Mouse (Mus musculus) hindbrain, postnatal 0 days (tissue): ENCODE measurements at regions not wholly inside any gene's neighbourhood (a gene's known extent, or its start where the extent isn't known, plus 50 kb on each side); places are given as distances from the start of the nearest gene placed in this dataset.
A peak's percentile ranks its signal among the peaks of the same experiment; 100 is the strongest.

ENCODE experiments used
- ATAC-seq: fragments of 200-750 bp; cut with Nextera tagmentation; 2 replicates; pipeline ENCODE4 v1.8.0; 2017; ENCODE audit warnings: mild to moderate bottlenecking, moderate TSS enrichment, moderate library complexity
- DNase-seq: peaks from one replicate; pipeline ENCODE4 v3.0.0-alpha.2; 2015; ENCODE audit warnings: low spot score
- H3K27ac ChIP-seq: fragments of 300-500 bp; sonication (generic); 2 replicates; pipeline ENCODE4 v1.5.1; 2014; ENCODE audit warnings: mild to moderate bottlenecking
- H3K27me3 ChIP-seq: fragments of 300-500 bp; sonication (generic); 2 replicates; pipeline ENCODE4 v1.6.1; 2014; ENCODE audit warnings: low read length, mixed read lengths; ENCODE audit not compliant: insufficient read depth
- H3K36me3 ChIP-seq: fragments of 300-500 bp; sonication (generic); 2 replicates; pipeline ENCODE4 v1.6.1; 2014; ENCODE audit warnings: low read length, mixed read lengths; ENCODE audit not compliant: insufficient read depth
- H3K4me1 ChIP-seq: fragments of 300-500 bp; sonication (generic); 2 replicates; pipeline ENCODE4 v1.6.1; 2014; ENCODE audit warnings: antibody characterized with exemption, low read length, mixed read lengths; ENCODE audit not compliant: insufficient read depth
- H3K4me2 ChIP-seq: fragments of 300-500 bp; sonication (generic); 2 replicates; pipeline ENCODE4 v1.6.1; 2014; ENCODE audit warnings: low read depth, mild to moderate bottlenecking, low read length, moderate library complexity, mixed read lengths
- H3K4me3 ChIP-seq: fragments of 300-500 bp; sonication (generic); 2 replicates; pipeline ENCODE4 v1.5.1; 2014; ENCODE audit warnings: low read length
- H3K9ac ChIP-seq: fragments of 300-500 bp; sonication (generic); replicated peaks from 2 replicates; pipeline ENCODE4 v1.6.1; 2014; ENCODE audit warnings: mild to moderate bottlenecking, low read length, moderate library complexity, mixed read lengths
- H3K9me3 ChIP-seq: fragments of 300-500 bp; sonication (generic); 2 replicates; pipeline ENCODE4 v1.6.1; 2016; ENCODE audit warnings: low read length, mixed read lengths
- CTCF ChIP-seq: IDR thresholded peaks from 2 replicates; pipeline ENCODE4 v1.5.1; 2016; ENCODE audit warnings: antibody characterized with exemption, control low read depth, low read depth
- WGBS: fragments of 180-500 bp; shearing (Covaris S2); extraction: QIAGEN DNeasy Blood & Tissue Kit; methylation state at CpG from one replicate; pipeline ENCODE4 v1.1.7; 2014; 5-methylcytosine and 5-hydroxymethylcytosine counted together

DNA sequence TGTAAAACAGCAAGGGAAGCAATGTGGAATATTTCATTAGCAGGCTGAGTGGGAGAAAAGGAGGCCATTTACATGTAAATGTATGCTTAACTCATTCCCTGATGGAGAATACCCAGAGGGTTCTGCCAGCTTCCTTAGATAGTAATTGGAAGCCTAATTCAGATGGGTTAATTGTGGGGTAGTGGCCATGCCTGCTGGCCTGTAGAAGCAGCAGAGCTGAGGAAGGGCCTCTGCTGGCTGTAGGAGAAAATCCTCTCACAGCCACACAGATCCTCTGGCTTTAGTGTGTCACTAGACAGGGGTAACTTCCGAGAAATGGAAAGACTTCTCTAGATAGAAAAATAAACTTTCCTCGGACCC, 1588.7 kb upstream of the Got2 start:
- no peaks in the 10 kb centered on the region for H3K27me3 ChIP-seq
- no peaks in the 10 kb centered on the region for H3K36me3 ChIP-seq
- peak; percentile 3 for DNase-seq
- no peak overlapping the region for H3K27ac ChIP-seq
- no peak overlapping the region for H3K4me3 ChIP-seq
- H3K9ac ChIP-seq: no peak overlapping the region
- TF ChIP-seq CTCF: no peak
- H3K9me3 ChIP-seq: no peaks in the 10 kb centered on the region
- no peak for ATAC-seq
- no peaks in the 10 kb centered on the region for H3K4me1 ChIP-seq
- no peak overlapping the region for H3K4me2 ChIP-seq
- 88% methylated on average over 2 of the region's 2 CpGs for WGBS

GRCm38 (mm10) chr8:97476430-97477097, 1588.2 kb upstream of the Got2 start:
- DNase-seq (no peak), ATAC-seq (no peak)
- H3K9me3 ChIP-seq: no peaks in the 10 kb centered on the region
- H3K27ac ChIP-seq: no peak overlapping the region
- no peak overlapping the region for H3K4me3 ChIP-seq
- WGBS: 58% methylated on average over 7 of the region's 7 CpGs
- no peak overlapping the region for H3K9ac ChIP-seq
- H3K36me3 ChIP-seq: no peaks in the 10 kb centered on the region
- no peak overlapping the region for H3K4me2 ChIP-seq
- no peaks in the 10 kb centered on the region for H3K27me3 ChIP-seq
- H3K4me1 ChIP-seq: no peaks in the 10 kb centered on the region
- TF ChIP-seq CTCF: no peak

GRCm38 (mm10) chr8:97473326-97473725, 1585.0 kb upstream of the Got2 start:
- Histone ChIP-seq H3K27me3 (no peaks in the 10 kb centered on the region), H3K27ac (no peak overlapping the region), H3K9me3 (no peaks in the 10 kb centered on the region), H3K4me1 (no peaks in the 10 kb centered on the region), H3K36me3 (no peaks in the 10 kb centered on the region), H3K4me3 (no peak overlapping the region), H3K9ac (no peak overlapping the region), H3K4me2 (no peak overlapping the region)
- WGBS: 85% methylated on average over 3 of the region's 3 CpGs
- no peak for TF ChIP-seq CTCF
- DNase-seq (no peak), ATAC-seq (no peak)

- no peak for TF ChIP-seq CTCF
- H3K27ac ChIP-seq: no peak overlapping the region
- no peaks in the 10 kb centered on the region for H3K4me1 ChIP-seq
- ATAC-seq: no peak
- DNase-seq: no peak
- H3K9me3 ChIP-seq: no peaks in the 10 kb centered on the region
- no peak overlapping the region for H3K9ac ChIP-seq
- no peaks in the 10 kb centered on the region for H3K36me3 ChIP-seq
- H3K27me3 ChIP-seq: no peaks in the 10 kb centered on the region
- H3K4me2 ChIP-seq: no peak overlapping the region
- no peak overlapping the region for H3K4me3 ChIP-seq
These were observed 1573.1 kb upstream of the Got2 start for GRCm38 (mm10) chr8:97461478-97461877.

- no peak for TF ChIP-seq CTCF
- Histone ChIP-seq H3K9ac (no peak overlapping the region), H3K4me2 (no peak overlapping the region), H3K4me1 (no peaks in the 10 kb centered on the region), H3K27ac (no peak overlapping the region), H3K36me3 (no peaks in the 10 kb centered on the region), H3K9me3 (no peaks in the 10 kb centered on the region), H3K27me3 (no peaks in the 10 kb centered on the region), H3K4me3 (no peak overlapping the region)
- WGBS: 60% methylated on average over 8 of the region's 8 CpGs
- peak; percentile 33 for DNase-seq
- ATAC-seq: 0 out of 2 replicates have a peak, but pooled peaks have one; percentile 18
These were observed 1559.3 kb upstream of the Got2 start for GRCm38 (mm10) chr8:97447696-97448095.

DNA sequence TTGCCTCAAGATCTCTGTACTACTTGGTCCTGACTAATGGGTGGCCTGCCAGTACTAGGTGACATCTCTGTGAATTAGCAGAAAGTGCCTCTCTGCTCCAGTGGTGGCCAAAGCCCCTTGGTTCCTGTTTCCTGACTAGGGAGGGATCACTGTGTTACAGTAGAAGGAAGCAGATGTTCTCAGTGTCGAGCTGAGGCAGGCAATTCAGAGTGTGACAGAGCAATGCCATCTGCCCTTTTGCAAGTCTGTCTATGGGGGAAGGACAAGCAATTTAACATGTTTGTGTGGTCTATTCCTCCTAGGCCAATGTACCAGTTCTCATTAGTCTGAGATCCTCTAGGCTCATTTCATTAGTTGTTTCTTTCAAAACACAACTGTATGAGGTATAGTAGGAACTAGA, 1553.1 kb upstream of the Got2 start:
- Histone ChIP-seq H3K4me2 (no peak overlapping the region), H3K36me3 (no peaks in the 10 kb centered on the region), H3K27ac (no peak overlapping the region), H3K4me1 (no peaks in the 10 kb centered on the region), H3K9me3 (no peaks in the 10 kb centered on the region), H3K4me3 (no peak overlapping the region), H3K27me3 (no peaks in the 10 kb centered on the region), H3K9ac (no peak overlapping the region)
- no peak for TF ChIP-seq CTCF
- 31% methylated on average over 1 of the region's 1 CpGs for WGBS
- DNase-seq (no peak), ATAC-seq (no peak)

- Histone ChIP-seq H3K27me3 (no peaks in the 10 kb centered on the region), H3K36me3 (no peaks in the 10 kb centered on the region), H3K4me2 (no peak overlapping the region), H3K4me3 (no peak overlapping the region), H3K4me1 (no peaks in the 10 kb centered on the region), H3K9me3 (no peaks in the 10 kb centered on the region), H3K9ac (no peak overlapping the region), H3K27ac (no peak overlapping the region)
- ATAC-seq: no peak
- no peak for TF ChIP-seq CTCF
- 89% methylated on average over 5 of the region's 5 CpGs for WGBS
- DNase-seq: no peak
These were observed 1545.2 kb upstream of the Got2 start for GRCm38 (mm10) chr8:97433584-97433983.
